Mouse (Mus musculus): Measurements from ENCODE around the gene Hhat. TPM values are rescaled to one million over a fixed set of nuclear protein-coding genes. Genes with fewer than 3 reads are reported as not detected.

The Hhat gene
- polyA plus RNA-seq, 1 experiment from 2014 or later, result 3.9 TPM

DNA sequence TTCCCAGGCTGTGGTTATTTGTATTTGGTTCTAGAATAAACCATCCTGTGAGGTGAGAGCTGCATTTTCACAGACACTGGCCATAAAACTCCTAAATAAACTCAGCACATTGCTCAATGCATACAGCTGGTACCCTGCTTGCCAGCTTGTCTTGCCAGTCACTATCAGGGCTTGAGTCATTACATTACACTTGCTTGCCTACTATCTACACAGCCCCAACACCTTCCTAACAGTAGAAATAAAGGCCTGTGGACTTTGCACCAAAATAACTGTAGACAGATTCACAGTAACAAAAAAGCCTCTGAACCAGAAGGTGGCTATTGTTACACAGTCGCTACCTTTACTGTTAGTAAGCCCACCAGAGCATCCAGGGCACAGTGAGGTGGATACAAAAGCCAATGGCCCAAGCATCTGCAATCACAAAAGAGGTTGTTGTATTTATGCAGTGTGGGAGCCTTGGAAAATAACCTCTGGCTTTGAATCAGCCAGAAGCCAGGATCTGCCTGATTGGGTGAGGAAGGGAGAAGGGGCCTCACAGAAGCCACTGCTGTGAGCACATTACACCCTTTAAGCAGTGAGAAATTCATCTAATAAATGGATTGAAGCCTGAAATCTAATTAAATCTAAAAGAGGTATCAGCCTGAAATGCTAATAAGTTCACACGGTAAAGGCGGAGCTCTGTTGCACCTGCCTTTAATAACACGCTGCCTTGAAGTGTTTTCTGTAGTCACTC, 88.6 kb downstream of the Hhat start:
- H3K27me3 ChIP-seq (ENCODE audit: control insufficient read depth, insufficient read depth, low read length), result no peaks in the 10 kb centered on the region
- peak overlapping the region; percentile 67 for H3K27ac ChIP-seq
- DNase-seq (ENCODE audit: low spot score), result peak; percentile 36

GRCm38 (mm10) chr1:192677236-192677635, 93.8 kb downstream of the Hhat start:
- H3K4me2 ChIP-seq (replicated peaks), result no peak overlapping the region
- H3K36me3 ChIP-seq (replicated peaks; ENCODE audit: control insufficient read depth, insufficient read depth), result no peaks in the 10 kb centered on the region
- H3K27ac ChIP-seq, result no peak overlapping the region
- 90% methylated on average over 5 of the region's 5 CpGs for WGBS
- no peaks in the 10 kb centered on the region for H3K9me3 ChIP-seq (ENCODE audit: control insufficient read depth, low read length)
- DNase-seq (ENCODE audit: low spot score), result no peak
- peaks cover 2% of the 10 kb centered on the region for H3K4me1 ChIP-seq (replicated peaks; ENCODE audit: control insufficient read depth, insufficient read depth, low read length)
- no peaks in the 10 kb centered on the region for H3K27me3 ChIP-seq (ENCODE audit: control insufficient read depth, insufficient read depth, low read length)
- H3K9ac ChIP-seq, result no peak overlapping the region
- no peak overlapping the region for H3K4me3 ChIP-seq (replicated peaks; ENCODE audit: low read length)
- no peak for ATAC-seq (ENCODE audit: low FRiP score)

More for the DNA sequence above, 88.6 kb downstream of the Hhat start:
- H3K4me1 ChIP-seq (replicated peaks; ENCODE audit: control insufficient read depth, insufficient read depth, low read length), result peaks cover 6% of the 10 kb centered on the region
- no peaks in the 10 kb centered on the region for H3K9me3 ChIP-seq (ENCODE audit: control insufficient read depth, low read length)
- H3K4me3 ChIP-seq (replicated peaks; ENCODE audit: low read length), result no peak overlapping the region
- no peak overlapping the region for H3K9ac ChIP-seq
- no peak for ATAC-seq (ENCODE audit: low FRiP score)
- WGBS, result 55% methylated on average over 4 of the region's 4 CpGs
- no peaks in the 10 kb centered on the region for H3K36me3 ChIP-seq (replicated peaks; ENCODE audit: control insufficient read depth, insufficient read depth)
- no peak overlapping the region for H3K4me2 ChIP-seq (replicated peaks)

- H3K4me3 ChIP-seq (replicated peaks; ENCODE audit: low read length), result no peak overlapping the region
- H3K9ac ChIP-seq, result no peak overlapping the region
- WGBS, result 61% methylated on average over 4 of the region's 4 CpGs
- H3K36me3 ChIP-seq (replicated peaks; ENCODE audit: control insufficient read depth, insufficient read depth), result no peaks in the 10 kb centered on the region
- no peak overlapping the region for H3K27ac ChIP-seq
- no peak for DNase-seq (ENCODE audit: low spot score)
- no peak overlapping the region for H3K4me2 ChIP-seq (replicated peaks)
- H3K9me3 ChIP-seq (ENCODE audit: control insufficient read depth, low read length), result peaks cover 4% of the 10 kb centered on the region; the same call in 1 of the 2 replicates
- no peaks in the 10 kb centered on the region for H3K4me1 ChIP-seq (replicated peaks; ENCODE audit: control insufficient read depth, insufficient read depth, low read length)
- no peak for ATAC-seq (ENCODE audit: low FRiP score)
- no peaks in the 10 kb centered on the region for H3K27me3 ChIP-seq (ENCODE audit: control insufficient read depth, insufficient read depth, low read length)
Observed at GRCm38 (mm10) chr1:192663608-192664007, 107.4 kb downstream of the Hhat start.

GRCm38 (mm10) chr1:192663092-192663491, 107.9 kb downstream of the Hhat start:
- Histone ChIP-seq H3K4me2 (replicated peaks) (no peak overlapping the region), H3K9me3 (ENCODE audit: control insufficient read depth, low read length) (peaks cover 4% of the 10 kb centered on the region; the same call in 1 of the 2 replicates), H3K27me3 (ENCODE audit: control insufficient read depth, insufficient read depth, low read length) (no peaks in the 10 kb centered on the region), H3K4me3 (replicated peaks; ENCODE audit: low read length) (no peak overlapping the region), H3K4me1 (replicated peaks; ENCODE audit: control insufficient read depth, insufficient read depth, low read length) (no peaks in the 10 kb centered on the region), H3K27ac (no peak overlapping the region), H3K9ac (no peak overlapping the region), H3K36me3 (replicated peaks; ENCODE audit: control insufficient read depth, insufficient read depth) (no peaks in the 10 kb centered on the region)
- no peak for ATAC-seq (ENCODE audit: low FRiP score)
- 78% methylated on average over 5 of the region's 5 CpGs for WGBS
- DNase-seq (ENCODE audit: low spot score), result no peak

- Histone ChIP-seq H3K4me1 (replicated peaks; ENCODE audit: control insufficient read depth, insufficient read depth, low read length) (no peaks in the 10 kb centered on the region), H3K36me3 (replicated peaks; ENCODE audit: control insufficient read depth, insufficient read depth) (no peaks in the 10 kb centered on the region), H3K27ac (no peak overlapping the region), H3K4me3 (replicated peaks; ENCODE audit: low read length) (no peak overlapping the region), H3K9ac (no peak overlapping the region), H3K27me3 (ENCODE audit: control insufficient read depth, insufficient read depth, low read length) (no peaks in the 10 kb centered on the region), H3K4me2 (replicated peaks) (no peak overlapping the region), H3K9me3 (ENCODE audit: control insufficient read depth, low read length) (peaks cover 4% of the 10 kb centered on the region; the same call in 1 of the 2 replicates)
- DNase-seq (ENCODE audit: low spot score), result no peak
- no peak for ATAC-seq (ENCODE audit: low FRiP score)
Observed at GRCm38 (mm10) chr1:192661612-192662011, 109.4 kb downstream of the Hhat start.

- H3K4me1 ChIP-seq (replicated peaks; ENCODE audit: control insufficient read depth, insufficient read depth, low read length), result no peaks in the 10 kb centered on the region
- H3K4me3 ChIP-seq (replicated peaks; ENCODE audit: low read length), result no peak overlapping the region
- ATAC-seq (ENCODE audit: low FRiP score), result no peak
- no peak for DNase-seq (ENCODE audit: low spot score)
- no peaks in the 10 kb centered on the region for H3K27me3 ChIP-seq (ENCODE audit: control insufficient read depth, insufficient read depth, low read length)
- H3K27ac ChIP-seq, result no peak overlapping the region
- 83% methylated on average over 6 of the region's 6 CpGs for WGBS
- no peak overlapping the region for H3K9ac ChIP-seq
- no peak overlapping the region for H3K4me2 ChIP-seq (replicated peaks)
- H3K36me3 ChIP-seq (replicated peaks; ENCODE audit: control insufficient read depth, insufficient read depth), result no peaks in the 10 kb centered on the region
- peaks cover 4% of the 10 kb centered on the region; the same call in 1 of the 2 replicates for H3K9me3 ChIP-seq (ENCODE audit: control insufficient read depth, low read length)
Observed at GRCm38 (mm10) chr1:192657417-192657816, 113.6 kb downstream of the Hhat start.

DNA sequence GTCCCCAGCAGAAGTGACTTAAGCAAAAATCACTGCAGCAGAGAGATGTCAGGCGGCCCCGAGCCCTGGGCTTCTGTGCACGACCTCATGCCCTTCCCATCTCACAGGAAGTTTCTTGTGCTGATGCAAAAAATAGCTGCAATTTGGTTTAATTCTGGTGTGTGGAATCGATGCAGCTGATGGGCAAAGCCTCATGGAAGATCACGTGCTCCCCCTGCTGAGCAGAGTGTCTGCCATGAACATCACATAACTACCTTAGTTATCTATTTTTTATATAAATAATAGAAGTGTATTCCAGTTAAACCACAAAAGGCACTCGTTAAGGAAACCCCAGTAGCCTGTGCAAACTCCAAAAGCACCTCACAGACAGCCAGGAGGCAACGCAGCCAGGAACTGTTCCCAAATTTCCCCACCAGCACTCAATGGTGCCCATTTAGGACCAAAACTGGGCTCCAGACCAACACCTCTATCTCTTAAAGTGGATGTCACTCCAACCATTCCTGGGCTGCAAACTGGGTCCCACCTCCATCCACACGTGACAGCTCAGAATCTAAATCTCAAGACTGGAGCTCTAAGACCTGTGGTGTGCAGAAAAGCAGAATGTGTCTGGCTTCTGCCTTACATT, 118.9 kb downstream of the Hhat start:
- no peak overlapping the region for H3K9ac ChIP-seq
- no peak for ATAC-seq (ENCODE audit: low FRiP score)
- no peaks in the 10 kb centered on the region for H3K4me1 ChIP-seq (replicated peaks; ENCODE audit: control insufficient read depth, insufficient read depth, low read length)
- H3K27ac ChIP-seq, result no peak overlapping the region
- no peaks in the 10 kb centered on the region for H3K36me3 ChIP-seq (replicated peaks; ENCODE audit: control insufficient read depth, insufficient read depth)
- H3K4me2 ChIP-seq (replicated peaks), result no peak overlapping the region
- 77% methylated on average over 8 of the region's 8 CpGs for WGBS
- no peak for DNase-seq (ENCODE audit: low spot score)
- no peak overlapping the region for H3K4me3 ChIP-seq (replicated peaks; ENCODE audit: low read length)
- H3K27me3 ChIP-seq (ENCODE audit: control insufficient read depth, insufficient read depth, low read length), result no peaks in the 10 kb centered on the region
- no peaks in the 10 kb centered on the region for H3K9me3 ChIP-seq (ENCODE audit: control insufficient read depth, low read length)

DNA sequence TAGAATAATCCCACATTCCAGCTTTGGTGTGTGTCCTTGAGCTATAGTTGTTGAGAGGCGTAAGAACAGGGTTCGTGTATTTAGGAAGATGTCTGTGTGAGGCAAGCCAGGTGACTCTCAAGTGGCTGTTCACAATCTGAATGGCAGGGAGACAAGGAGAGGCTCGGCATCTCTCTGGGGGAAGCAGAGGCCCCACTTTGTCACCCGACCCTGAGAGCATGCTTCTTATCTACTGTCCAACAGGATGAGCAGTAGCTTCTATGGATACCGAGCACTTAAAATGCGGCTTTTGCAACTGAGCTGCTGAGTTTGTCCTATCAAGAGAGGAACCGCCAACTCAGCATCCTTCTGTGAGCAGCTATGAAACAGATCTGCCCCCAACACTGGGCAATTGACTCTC, 120.4 kb downstream of the Hhat start:
- H3K27ac ChIP-seq, result no peak overlapping the region
- no peak overlapping the region for H3K9ac ChIP-seq
- H3K27me3 ChIP-seq (ENCODE audit: control insufficient read depth, insufficient read depth, low read length), result no peaks in the 10 kb centered on the region
- no peaks in the 10 kb centered on the region for H3K36me3 ChIP-seq (replicated peaks; ENCODE audit: control insufficient read depth, insufficient read depth)
- DNase-seq (ENCODE audit: low spot score), result no peak
- H3K4me2 ChIP-seq (replicated peaks), result no peak overlapping the region
- no peak for ATAC-seq (ENCODE audit: low FRiP score)
- WGBS, result 81% methylated on average over 7 of the region's 7 CpGs
- H3K4me3 ChIP-seq (replicated peaks; ENCODE audit: low read length), result no peak overlapping the region
- no peaks in the 10 kb centered on the region for H3K9me3 ChIP-seq (ENCODE audit: control insufficient read depth, low read length)
- H3K4me1 ChIP-seq (replicated peaks; ENCODE audit: control insufficient read depth, insufficient read depth, low read length), result no peaks in the 10 kb centered on the region

DNA sequence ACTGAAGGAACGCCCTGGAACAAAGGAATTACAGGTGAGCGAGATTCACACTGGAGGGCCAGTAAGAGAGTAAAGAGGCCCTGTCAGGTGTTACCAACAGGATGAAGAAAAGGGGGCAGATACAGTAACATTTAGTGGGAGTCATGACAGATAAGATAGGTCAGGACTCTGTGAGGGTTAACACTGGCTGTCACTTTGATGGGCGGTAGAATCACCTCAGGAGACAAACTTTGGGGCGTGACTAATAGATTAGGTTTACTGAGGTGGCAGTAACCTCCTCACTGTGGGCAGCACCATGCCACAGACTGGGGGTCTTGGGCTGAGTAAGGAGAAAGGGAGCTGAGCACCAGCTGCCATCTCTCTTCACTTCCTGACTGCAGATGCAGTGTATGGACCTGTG, 121.0 kb downstream of the Hhat start:
- H3K27me3 ChIP-seq (ENCODE audit: control insufficient read depth, insufficient read depth, low read length), result no peaks in the 10 kb centered on the region
- H3K36me3 ChIP-seq (replicated peaks; ENCODE audit: control insufficient read depth, insufficient read depth), result no peaks in the 10 kb centered on the region
- 87% methylated on average over 4 of the region's 4 CpGs for WGBS
- H3K4me1 ChIP-seq (replicated peaks; ENCODE audit: control insufficient read depth, insufficient read depth, low read length), result no peaks in the 10 kb centered on the region
- H3K4me3 ChIP-seq (replicated peaks; ENCODE audit: low read length), result no peak overlapping the region
- ATAC-seq (ENCODE audit: low FRiP score) (no peak), DNase-seq (ENCODE audit: low spot score) (no peak)
- H3K4me2 ChIP-seq (replicated peaks), result no peak overlapping the region
- no peak overlapping the region for H3K9ac ChIP-seq
- H3K27ac ChIP-seq, result no peak overlapping the region
- H3K9me3 ChIP-seq (ENCODE audit: control insufficient read depth, low read length), result no peaks in the 10 kb centered on the region
